11 mouse cellular contexts compared by ENCODE assay signal in the genomic region with DNA sequence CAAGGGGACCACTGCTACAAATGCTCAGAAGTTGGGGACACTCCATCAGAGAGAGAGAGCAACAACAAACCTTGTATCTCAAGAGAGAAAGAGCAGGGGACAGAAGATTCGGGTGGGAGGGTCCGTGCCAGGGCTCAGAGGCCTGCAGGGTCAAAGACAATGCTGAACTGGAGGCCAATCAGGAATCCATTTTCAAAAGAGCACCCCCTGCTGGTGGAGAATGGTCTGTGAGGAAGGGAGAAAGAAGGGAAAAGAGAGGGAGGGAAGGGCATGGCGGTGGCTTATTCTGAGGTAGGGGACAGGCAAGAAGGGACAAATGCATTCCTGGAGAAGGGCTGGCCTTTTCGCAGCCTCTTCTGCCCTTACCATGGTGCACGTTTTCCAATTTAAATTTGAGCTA.
DNase-seq lines count a peak whose midpoint lies in the region; ATAC-seq and TF ChIP-seq lines count a peak whose summit lies in the region.
"Had no signal": no experiment of that assay in that cellular context is flagged by ENCODE, and none has a peak within 500 bp of the region (broad histone marks: within the 10 kb centered on the region; RNA-seq: fewer than 3 reads in every experiment).

No protein-coding gene starts in this region.

- intact Hi-C loops in gastrocnemius, adult 2 months (cut with DNase I) = no loop called here

- no peak overlapping the region for H3K27ac ChIP-seq in gastrocnemius, adult 2 months
- H3K27ac ChIP-seq in lung, postnatal 0 days (ENCODE audit: low read length) = no peak overlapping the region
- H3K27ac ChIP-seq in embryonic facial prominence, embryonic 14.5 days (replicated peaks; ENCODE audit: low read depth, low read length) = peak overlapping the region; percentile 76
- no peak overlapping the region for H3K27ac ChIP-seq in stomach, postnatal 0 days (replicated peaks)

- peak; percentile 43 for TF ChIP-seq CTCF in gastrocnemius, adult 2 months (IDR thresholded peaks at IDR 0.05)
- TF ChIP-seq CTCF in lung, postnatal 0 days (IDR thresholded peaks at IDR 0.05) = peak; percentile 52
- TF ChIP-seq CTCF in stomach, postnatal 0 days (IDR thresholded peaks at IDR 0.05; ENCODE audit: low read depth) = peak; percentile 55

- H3K4me2 ChIP-seq in lung, postnatal 0 days (replicated peaks; ENCODE audit: low read depth, low read length) = no peak overlapping the region
- no peak overlapping the region for H3K4me2 ChIP-seq in embryonic facial prominence, embryonic 14.5 days (ENCODE audit: low read depth, low read length)
- no peak overlapping the region for H3K4me2 ChIP-seq in stomach, postnatal 0 days (replicated peaks; ENCODE audit: low read depth)
- H3K4me2 ChIP-seq: heart, embryonic 12.5 days had no signal

- no peak for ATAC-seq in lung, postnatal 0 days
- no peak for ATAC-seq in embryonic facial prominence, embryonic 14.5 days (ENCODE audit: low read depth)
- ATAC-seq in stomach, postnatal 0 days (ENCODE audit: low FRiP score, low TSS enrichment) = no peak

- H3K36me3 ChIP-seq in lung, postnatal 0 days (ENCODE audit: insufficient read depth, low read length) = no peaks in the 10 kb centered on the region
- H3K36me3 ChIP-seq in embryonic facial prominence, embryonic 14.5 days (ENCODE audit: control insufficient read depth, insufficient read depth, low read length) = no peaks in the 10 kb centered on the region
- H3K36me3 ChIP-seq in stomach, postnatal 0 days (ENCODE audit: control insufficient read depth, insufficient read depth, low read length) = no peaks in the 10 kb centered on the region
- H3K36me3 ChIP-seq: heart, embryonic 12.5 days had no signal

- H3K4me3 ChIP-seq in gastrocnemius, adult 2 months = no peak overlapping the region
- no peak overlapping the region for H3K4me3 ChIP-seq in lung, postnatal 0 days (ENCODE audit: low read depth, low read length)
- no peak overlapping the region for H3K4me3 ChIP-seq in embryonic facial prominence, embryonic 14.5 days (ENCODE audit: low read depth, low read length)
- H3K4me3 ChIP-seq in stomach, postnatal 0 days (ENCODE audit: low read depth, low read length) = no peak overlapping the region
- H3K4me3 ChIP-seq: heart, embryonic 12.5 days had no signal

- no peaks in the 10 kb centered on the region for H3K9me3 ChIP-seq in lung, postnatal 0 days (ENCODE audit: low read length)
- H3K9me3 ChIP-seq in embryonic facial prominence, embryonic 14.5 days (ENCODE audit: control insufficient read depth, low read length) = no peaks in the 10 kb centered on the region
- H3K9me3 ChIP-seq in stomach, postnatal 0 days (ENCODE audit: control insufficient read depth, low read length) = no peaks in the 10 kb centered on the region
- H3K9me3 ChIP-seq: heart, embryonic 12.5 days had no signal

- no peak overlapping the region for H3K9ac ChIP-seq in lung, postnatal 0 days (replicated peaks; ENCODE audit: low read depth)
- no peak overlapping the region for H3K9ac ChIP-seq in embryonic facial prominence, embryonic 14.5 days (ENCODE audit: low read depth, low read length)
- H3K9ac ChIP-seq in stomach, postnatal 0 days (ENCODE audit: low read length) = no peak overlapping the region
- H3K9ac ChIP-seq: heart, embryonic 12.5 days had no signal

- no peak for DNase-seq in gastrocnemius, adult 2 months
- DNase-seq in gastrocnemius, adult 18-20 months (ENCODE audit: low spot score) = no peak
- no peak for DNase-seq in lung, postnatal 0 days (ENCODE audit: low spot score)
- DNase-seq in lung, adult 18-20 months = no peak
- DNase-seq in embryonic facial prominence, embryonic 14.5 days (ENCODE audit: low spot score) = no peak
- no peak for DNase-seq in stomach, postnatal 0 days (ENCODE audit: low spot score)
- DNase-seq in gastrocnemius, postnatal 10 days = no peak
- DNase-seq in frontal cortex, postnatal 36 days (ENCODE audit: low spot score in 2 of 2) = no peak
- DNase-seq: adrenal gland, postnatal 10 days; cerebellum, postnatal 25 days had no signal

- H3K27me3 ChIP-seq in lung, postnatal 0 days (replicated peaks; ENCODE audit: insufficient read depth, low read length) = no peaks in the 10 kb centered on the region
- no peaks in the 10 kb centered on the region for H3K27me3 ChIP-seq in embryonic facial prominence, embryonic 14.5 days (replicated peaks; ENCODE audit: control insufficient read depth, insufficient read depth, low read length)
- H3K27me3 ChIP-seq in stomach, postnatal 0 days (ENCODE audit: control insufficient read depth, insufficient read depth, low read length) = no peaks in the 10 kb centered on the region
- H3K27me3 ChIP-seq: heart, embryonic 12.5 days had no signal

- WGBS in lung, postnatal 0 days = 79% methylated on average over 5 of the region's 5 CpGs
- WGBS in embryonic facial prominence, embryonic 14.5 days = 69% methylated on average over 5 of the region's 5 CpGs
- WGBS in stomach, postnatal 0 days = 84% methylated on average over 5 of the region's 5 CpGs

- no peaks in the 10 kb centered on the region for H3K4me1 ChIP-seq in lung, postnatal 0 days (ENCODE audit: insufficient read depth, low read depth, low read length)
- H3K4me1 ChIP-seq in embryonic facial prominence, embryonic 14.5 days (ENCODE audit: control insufficient read depth, insufficient read depth, low read length) = peaks cover 54% of the 10 kb centered on the region
- H3K4me1 ChIP-seq in stomach, postnatal 0 days (replicated peaks; ENCODE audit: control insufficient read depth, insufficient read depth) = no peaks in the 10 kb centered on the region; the same call in 1 of the 2 replicates

- no peak for TF ChIP-seq EP300 in lung, postnatal 0 days (IDR thresholded peaks at IDR 0.05)
- TF ChIP-seq EP300 in stomach, postnatal 0 days (optimal IDR thresholded peaks at IDR 0.05) = no peak
